Mouse (Mus musculus): ENCODE measurements at regions not wholly inside any gene's neighbourhood (a gene's known extent, or its start where the extent isn't known, plus 50 kb on each side); places are given as distances from the start of the nearest gene placed in this dataset.

DNA sequence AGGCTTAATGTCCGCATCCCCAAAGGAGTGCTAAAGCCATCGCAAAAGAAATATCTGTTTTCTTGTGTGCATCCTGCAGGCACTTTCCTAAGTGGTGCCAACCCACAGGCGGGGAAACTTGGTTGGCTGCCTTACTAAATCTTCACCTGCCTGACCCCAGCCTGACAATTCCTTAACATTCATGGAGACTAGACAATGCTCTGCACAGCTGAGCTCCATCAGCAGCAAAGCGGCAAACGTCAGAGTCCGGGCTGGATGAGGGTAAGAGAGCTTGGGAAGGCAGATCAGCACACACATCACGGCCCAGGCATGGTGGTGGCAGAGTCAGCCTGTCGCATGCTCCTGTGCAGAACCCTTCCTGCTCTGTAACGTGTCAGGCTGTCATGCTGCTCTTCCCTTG lies 209.8 kb upstream of the Tshz3 start:
- no peaks in the 10 kb centered on the region for H3K9me3 ChIP-seq (ENCODE audit: control insufficient read depth, low read length)
- DNase-seq (ENCODE audit: low spot score) (no peak), ATAC-seq (ENCODE audit: insufficient read depth, low FRiP score, low TSS enrichment) (no peak)
- no peaks in the 10 kb centered on the region for H3K27me3 ChIP-seq (ENCODE audit: control insufficient read depth, insufficient read depth, low read length)
- H3K9ac ChIP-seq (ENCODE audit: low read length) = no peak overlapping the region
- H3K36me3 ChIP-seq (ENCODE audit: control insufficient read depth, insufficient read depth, low read length) = no peaks in the 10 kb centered on the region
- no peak overlapping the region for H3K27ac ChIP-seq (ENCODE audit: low read depth, low read length)
- H3K4me2 ChIP-seq (ENCODE audit: low read depth) = no peak overlapping the region
- H3K4me1 ChIP-seq (ENCODE audit: control insufficient read depth, insufficient read depth, low read length) = no peaks in the 10 kb centered on the region
- WGBS = 84% methylated on average over 9 of the region's 9 CpGs
- no peak overlapping the region for H3K4me3 ChIP-seq (ENCODE audit: low read depth, low read length)

DNA sequence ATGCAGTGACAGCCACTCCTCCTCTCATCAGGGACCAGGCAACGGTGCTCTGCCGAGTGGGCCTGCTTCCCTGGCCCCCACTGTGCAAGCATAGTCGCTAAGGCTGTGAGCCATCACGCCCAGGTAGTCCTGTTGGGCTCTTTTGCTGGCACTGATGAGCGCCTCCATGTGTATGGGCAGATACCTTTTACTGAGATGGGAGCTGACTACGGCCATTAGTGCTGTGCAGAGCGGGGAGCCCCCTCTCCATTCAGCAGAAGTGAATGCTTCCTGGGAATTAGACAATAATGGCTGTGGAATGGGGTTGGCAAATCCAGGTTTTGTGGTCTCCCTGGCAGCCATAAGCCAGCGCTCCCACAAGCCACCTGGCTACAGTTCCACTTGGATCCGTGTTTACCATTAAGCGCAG lies 206.7 kb upstream of the Tshz3 start:
- Histone ChIP-seq H3K27me3 (ENCODE audit: control insufficient read depth, insufficient read depth, low read length) (no peaks in the 10 kb centered on the region), H3K4me2 (ENCODE audit: low read depth) (no peak overlapping the region), H3K9me3 (ENCODE audit: control insufficient read depth, low read length) (no peaks in the 10 kb centered on the region), H3K36me3 (ENCODE audit: control insufficient read depth, insufficient read depth, low read length) (no peaks in the 10 kb centered on the region), H3K9ac (ENCODE audit: low read length) (no peak overlapping the region), H3K4me1 (ENCODE audit: control insufficient read depth, insufficient read depth, low read length) (no peaks in the 10 kb centered on the region), H3K4me3 (ENCODE audit: low read depth, low read length) (no peak overlapping the region), H3K27ac (ENCODE audit: low read depth, low read length) (no peak overlapping the region)
- ATAC-seq (ENCODE audit: insufficient read depth, low FRiP score, low TSS enrichment) = no peak
- DNase-seq (ENCODE audit: low spot score) = no peak
- WGBS = 77% methylated on average over 10 of the region's 10 CpGs

DNA sequence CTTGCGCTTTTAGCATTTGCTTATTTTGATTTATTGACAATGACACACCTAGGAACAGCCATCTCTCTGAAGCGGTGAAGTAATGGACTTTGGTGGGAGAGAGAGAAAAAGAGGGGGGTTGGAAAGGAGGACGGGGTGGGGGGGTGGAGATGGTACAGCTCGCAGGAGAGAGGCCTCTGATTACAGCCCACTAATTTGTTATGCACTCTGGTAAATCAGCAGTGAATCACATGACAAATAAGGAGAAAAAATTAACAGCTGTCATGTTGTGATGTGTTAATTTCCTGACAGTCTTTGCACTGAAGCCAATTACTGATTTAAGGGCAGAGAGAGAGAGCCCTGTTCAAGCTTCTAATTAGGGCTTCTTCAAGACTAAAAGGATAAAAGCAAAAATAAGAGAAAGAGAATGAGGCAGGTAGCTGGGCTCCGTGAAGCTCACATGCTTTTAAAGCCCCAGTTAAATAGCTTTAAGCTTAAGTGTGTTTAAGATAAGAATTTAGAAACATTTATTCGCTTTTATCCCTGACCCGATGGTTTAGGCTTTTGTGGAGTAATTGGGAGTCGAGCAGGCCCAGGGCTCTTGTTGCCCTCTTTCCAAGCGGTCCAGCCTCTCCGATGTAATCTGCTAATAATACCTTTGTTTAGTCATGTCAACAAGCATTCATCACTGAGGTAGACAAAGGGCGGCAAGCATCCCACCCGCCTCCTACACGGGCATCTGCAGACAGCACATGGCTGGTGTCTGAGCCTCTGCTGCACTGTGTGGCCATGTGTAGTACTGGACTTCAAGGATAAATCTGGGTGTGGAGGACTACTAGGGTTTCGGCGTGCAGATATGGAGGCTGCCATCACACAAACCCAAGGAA lies 193.7 kb upstream of the Tshz3 start:
- WGBS = 68% methylated on average over 15 of the region's 15 CpGs
- no peaks in the 10 kb centered on the region for H3K27me3 ChIP-seq (ENCODE audit: control insufficient read depth, insufficient read depth, low read length)
- H3K4me1 ChIP-seq (ENCODE audit: control insufficient read depth, insufficient read depth, low read length) = no peaks in the 10 kb centered on the region
- ATAC-seq (ENCODE audit: insufficient read depth, low FRiP score, low TSS enrichment) (no peak), DNase-seq (ENCODE audit: low spot score) (no peak)
- no peak overlapping the region for H3K4me3 ChIP-seq (ENCODE audit: low read depth, low read length)
- no peak overlapping the region for H3K27ac ChIP-seq (ENCODE audit: low read depth, low read length)
- no peak overlapping the region for H3K9ac ChIP-seq (ENCODE audit: low read length)
- H3K4me2 ChIP-seq (ENCODE audit: low read depth) = no peak overlapping the region
- H3K9me3 ChIP-seq (ENCODE audit: control insufficient read depth, low read length) = no peaks in the 10 kb centered on the region
- no peaks in the 10 kb centered on the region for H3K36me3 ChIP-seq (ENCODE audit: control insufficient read depth, insufficient read depth, low read length)

DNA sequence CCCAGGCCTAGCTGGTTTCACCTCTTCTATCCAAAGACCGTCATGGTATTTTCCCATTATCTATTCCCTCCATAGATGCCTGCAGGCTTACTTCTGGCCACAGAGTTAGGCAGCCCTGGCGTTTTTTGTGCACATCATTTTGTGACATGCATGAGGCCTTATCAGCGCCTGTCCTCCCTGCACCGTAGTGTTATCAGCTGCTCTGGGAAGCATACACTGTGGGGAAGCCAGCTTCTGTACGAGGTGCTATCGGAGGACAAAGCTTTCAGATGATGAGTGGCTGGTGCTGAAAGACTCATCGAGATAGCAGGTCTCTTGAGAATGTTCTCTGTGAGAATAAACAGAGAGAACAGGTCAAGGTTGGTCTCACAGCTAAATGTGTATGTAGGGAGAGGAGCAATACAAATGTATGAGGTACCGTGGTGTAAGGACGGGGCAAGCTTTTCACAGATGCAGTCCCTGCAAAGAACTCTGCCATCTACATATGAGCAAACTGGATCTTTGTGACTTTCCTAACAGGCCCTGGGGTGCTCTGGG lies 190.0 kb upstream of the Tshz3 start:
- Histone ChIP-seq H3K4me1 (ENCODE audit: control insufficient read depth, insufficient read depth, low read length) (no peaks in the 10 kb centered on the region), H3K9me3 (ENCODE audit: control insufficient read depth, low read length) (no peaks in the 10 kb centered on the region), H3K27ac (ENCODE audit: low read depth, low read length) (no peak overlapping the region), H3K36me3 (ENCODE audit: control insufficient read depth, insufficient read depth, low read length) (no peaks in the 10 kb centered on the region), H3K4me3 (ENCODE audit: low read depth, low read length) (no peak overlapping the region), H3K27me3 (ENCODE audit: control insufficient read depth, insufficient read depth, low read length) (no peaks in the 10 kb centered on the region), H3K9ac (ENCODE audit: low read length) (no peak overlapping the region), H3K4me2 (ENCODE audit: low read depth) (no peak overlapping the region)
- DNase-seq (ENCODE audit: low spot score) (no peak), ATAC-seq (ENCODE audit: insufficient read depth, low FRiP score, low TSS enrichment) (no peak)
- WGBS = 89% methylated on average over 9 of the region's 9 CpGs

DNA sequence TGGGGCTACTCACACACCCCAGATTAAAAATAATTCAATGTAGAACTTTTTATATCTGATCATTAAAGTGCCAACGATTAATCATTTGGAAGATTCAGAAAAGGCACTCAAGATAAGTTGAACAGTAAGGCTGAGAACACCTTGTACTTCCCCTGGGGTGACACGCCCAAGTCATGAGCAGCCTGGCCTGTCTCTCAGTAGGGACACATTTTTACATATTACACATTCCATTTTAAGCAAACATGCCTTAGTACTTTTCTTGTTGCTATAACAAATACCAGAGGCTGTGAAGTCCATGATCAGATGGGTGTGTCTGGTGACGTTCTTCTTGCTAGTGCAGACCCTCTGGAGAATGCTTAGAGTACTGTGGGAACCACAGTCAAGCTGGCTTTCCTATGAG lies 184.2 kb upstream of the Tshz3 start:
- no peak for DNase-seq (ENCODE audit: low spot score)
- H3K36me3 ChIP-seq (ENCODE audit: control insufficient read depth, insufficient read depth, low read length) = no peaks in the 10 kb centered on the region
- no peak for ATAC-seq (ENCODE audit: insufficient read depth, low FRiP score, low TSS enrichment)
- no peaks in the 10 kb centered on the region for H3K4me1 ChIP-seq (ENCODE audit: control insufficient read depth, insufficient read depth, low read length)
- WGBS = 84% methylated on average over 3 of the region's 3 CpGs
- no peaks in the 10 kb centered on the region for H3K9me3 ChIP-seq (ENCODE audit: control insufficient read depth, low read length)
- no peak overlapping the region for H3K27ac ChIP-seq (ENCODE audit: low read depth, low read length)
- no peak overlapping the region for H3K4me2 ChIP-seq (ENCODE audit: low read depth)
- H3K9ac ChIP-seq (ENCODE audit: low read length) = no peak overlapping the region
- no peak overlapping the region for H3K4me3 ChIP-seq (ENCODE audit: low read depth, low read length)
- H3K27me3 ChIP-seq (ENCODE audit: control insufficient read depth, insufficient read depth, low read length) = no peaks in the 10 kb centered on the region

DNA sequence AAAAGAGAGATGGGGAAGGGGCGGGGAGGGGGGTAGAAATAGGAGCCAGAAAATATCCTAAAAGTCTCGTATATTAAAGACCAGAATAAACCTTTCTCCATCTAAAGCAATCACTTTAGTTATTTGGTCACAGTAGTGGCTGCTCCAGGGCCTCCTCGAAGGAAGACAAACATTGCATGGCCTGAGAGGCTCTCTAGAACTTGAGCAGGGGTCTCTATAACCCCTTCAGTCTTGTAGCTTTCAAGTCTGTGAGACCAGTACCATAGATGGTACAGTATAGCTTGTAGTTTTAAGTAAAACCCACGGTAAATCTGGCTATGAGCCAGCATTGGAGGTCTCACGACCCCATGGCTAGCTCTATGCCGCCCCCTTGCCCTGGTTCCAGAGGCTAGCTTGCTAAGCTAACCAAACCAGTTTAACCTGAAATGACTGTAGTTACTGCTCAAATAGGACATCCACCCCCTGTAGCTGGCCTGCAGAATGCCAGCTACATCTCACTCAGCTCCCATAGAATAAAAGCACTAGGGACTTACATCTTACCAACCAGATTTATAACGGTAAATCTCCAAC lies 181.7 kb upstream of the Tshz3 start:
- H3K4me2 ChIP-seq (ENCODE audit: low read depth) = no peak overlapping the region
- no peaks in the 10 kb centered on the region for H3K9me3 ChIP-seq (ENCODE audit: control insufficient read depth, low read length)
- 65% methylated on average over 7 of the region's 7 CpGs for WGBS
- H3K27ac ChIP-seq (ENCODE audit: low read depth, low read length) = no peak overlapping the region
- DNase-seq (ENCODE audit: low spot score) (no peak), ATAC-seq (ENCODE audit: insufficient read depth, low FRiP score, low TSS enrichment) (no peak)
- no peaks in the 10 kb centered on the region for H3K36me3 ChIP-seq (ENCODE audit: control insufficient read depth, insufficient read depth, low read length)
- H3K4me1 ChIP-seq (ENCODE audit: control insufficient read depth, insufficient read depth, low read length) = no peaks in the 10 kb centered on the region
- H3K9ac ChIP-seq (ENCODE audit: low read length) = no peak overlapping the region
- H3K4me3 ChIP-seq (ENCODE audit: low read depth, low read length) = no peak overlapping the region
- no peaks in the 10 kb centered on the region for H3K27me3 ChIP-seq (ENCODE audit: control insufficient read depth, insufficient read depth, low read length)

DNA sequence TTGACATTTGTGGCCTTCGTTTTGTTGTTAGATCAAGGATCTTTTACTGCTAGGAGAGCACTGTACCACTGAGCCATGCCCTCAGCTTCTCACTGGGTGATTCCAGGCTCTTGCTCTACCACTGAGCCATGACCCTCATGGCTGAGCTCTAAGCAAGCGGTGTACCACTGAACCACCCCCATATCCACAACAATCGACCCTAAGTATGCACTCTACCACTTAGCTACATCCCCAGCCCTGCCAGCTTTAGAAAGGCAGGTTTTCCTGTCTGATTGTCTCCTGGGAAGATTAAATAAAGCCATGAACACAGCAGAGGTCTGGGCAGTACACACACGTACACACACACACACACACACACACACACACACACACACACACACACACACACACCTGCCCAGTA lies 178.9 kb upstream of the Tshz3 start:
- H3K9me3 ChIP-seq (ENCODE audit: control insufficient read depth, low read length) = no peaks in the 10 kb centered on the region
- ATAC-seq (ENCODE audit: insufficient read depth, low FRiP score, low TSS enrichment) = no peak
- no peaks in the 10 kb centered on the region for H3K36me3 ChIP-seq (ENCODE audit: control insufficient read depth, insufficient read depth, low read length)
- no peak overlapping the region for H3K27ac ChIP-seq (ENCODE audit: low read depth, low read length)
- WGBS = 83% methylated on average over 4 of the region's 4 CpGs
- no peaks in the 10 kb centered on the region for H3K4me1 ChIP-seq (ENCODE audit: control insufficient read depth, insufficient read depth, low read length)
- DNase-seq (ENCODE audit: low spot score) = no peak
- no peak overlapping the region for H3K4me2 ChIP-seq (ENCODE audit: low read depth)
- H3K4me3 ChIP-seq (ENCODE audit: low read depth, low read length) = no peak overlapping the region
- H3K9ac ChIP-seq (ENCODE audit: low read length) = no peak overlapping the region
- no peaks in the 10 kb centered on the region for H3K27me3 ChIP-seq (ENCODE audit: control insufficient read depth, insufficient read depth, low read length)

DNA sequence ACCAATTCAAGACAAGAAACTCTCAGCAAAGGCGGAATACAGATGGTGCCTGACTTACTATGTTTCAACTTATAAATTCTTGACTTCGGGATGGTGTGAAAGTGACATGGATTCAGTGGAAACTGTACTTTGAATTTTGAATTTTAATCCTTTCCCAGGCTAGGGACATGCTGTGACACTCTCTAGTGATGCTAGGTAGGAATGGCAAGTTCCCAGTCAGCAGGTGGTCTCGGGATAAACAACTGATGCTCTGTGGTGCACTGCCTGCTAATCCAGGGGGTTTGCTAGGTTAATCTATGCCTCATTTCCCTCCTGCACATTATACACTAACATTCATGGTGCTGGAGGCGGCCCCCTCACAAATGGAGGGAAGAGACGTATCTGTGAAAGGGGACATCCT lies 175.0 kb upstream of the Tshz3 start:
- 85% methylated on average over 5 of the region's 5 CpGs for WGBS
- no peak for DNase-seq (ENCODE audit: low spot score)
- Histone ChIP-seq H3K4me2 (ENCODE audit: low read depth) (no peak overlapping the region), H3K27ac (ENCODE audit: low read depth, low read length) (no peak overlapping the region), H3K4me1 (ENCODE audit: control insufficient read depth, insufficient read depth, low read length) (no peaks in the 10 kb centered on the region), H3K4me3 (ENCODE audit: low read depth, low read length) (no peak overlapping the region), H3K27me3 (ENCODE audit: control insufficient read depth, insufficient read depth, low read length) (no peaks in the 10 kb centered on the region), H3K9me3 (ENCODE audit: control insufficient read depth, low read length) (no peaks in the 10 kb centered on the region), H3K36me3 (ENCODE audit: control insufficient read depth, insufficient read depth, low read length) (no peaks in the 10 kb centered on the region), H3K9ac (ENCODE audit: low read length) (no peak overlapping the region)
- no peak for ATAC-seq (ENCODE audit: insufficient read depth, low FRiP score, low TSS enrichment)

DNA sequence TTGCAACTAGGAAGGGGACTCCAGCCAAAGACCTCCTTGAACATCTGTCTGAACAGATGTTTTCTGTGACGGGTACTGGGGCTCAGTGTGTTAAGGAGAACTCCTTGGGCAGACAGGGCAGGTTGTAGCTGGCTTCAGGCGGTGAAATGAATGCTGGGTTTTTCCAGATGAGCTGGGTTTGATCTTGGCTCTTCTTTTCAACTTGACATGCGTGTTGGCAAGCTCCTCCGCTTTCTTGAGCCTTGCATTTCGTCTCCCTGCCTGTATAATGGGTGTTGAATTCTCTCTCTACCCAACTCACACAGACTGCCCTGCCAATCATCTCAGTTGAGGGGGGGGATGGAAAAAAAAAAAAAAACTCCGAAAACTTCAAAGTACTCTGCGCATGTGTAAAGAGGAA lies 171.8 kb upstream of the Tshz3 start:
- no peak overlapping the region for H3K4me3 ChIP-seq (ENCODE audit: low read depth, low read length)
- DNase-seq (ENCODE audit: low spot score) = no peak
- H3K4me1 ChIP-seq (ENCODE audit: control insufficient read depth, insufficient read depth, low read length) = no peaks in the 10 kb centered on the region
- no peak overlapping the region for H3K9ac ChIP-seq (ENCODE audit: low read length)
- ATAC-seq (ENCODE audit: insufficient read depth, low FRiP score, low TSS enrichment) = no peak
- no peaks in the 10 kb centered on the region for H3K36me3 ChIP-seq (ENCODE audit: control insufficient read depth, insufficient read depth, low read length)
- WGBS = 75% methylated on average over 7 of the region's 7 CpGs
- H3K9me3 ChIP-seq (ENCODE audit: control insufficient read depth, low read length) = no peaks in the 10 kb centered on the region
- no peak overlapping the region for H3K4me2 ChIP-seq (ENCODE audit: low read depth)
- no peak overlapping the region for H3K27ac ChIP-seq (ENCODE audit: low read depth, low read length)
- H3K27me3 ChIP-seq (ENCODE audit: control insufficient read depth, insufficient read depth, low read length) = no peaks in the 10 kb centered on the region
